Mouse (Mus musculus): Measurements from ENCODE around the gene Cntnap5c. TPM values are rescaled to one million over a fixed set of nuclear protein-coding genes. Genes with fewer than 3 reads are reported as not detected.

The Cntnap5c gene
- total and polyA plus RNA-seq, 3 experiments, result not detected

- peak; percentile 78 for DNase-seq (ENCODE audit: extremely low read depth)
- in situ Hi-C loops (cut with MboI; ENCODE audit: low pct_ligation_motif_present, low pct_unique_long_range_greater_than_20kb, low sequenced_read_pairs) (no loop called here), dilution Hi-C loops (cut with MboI; ENCODE audit: extremely low pct_ligation_motif_present, extremely low pct_unique_long_range_greater_than_20kb, low sequenced_read_pairs) (no loop called here)
- no peaks in the 10 kb centered on the region for H3K79me2 ChIP-seq (replicated peaks; ENCODE audit: control insufficient read depth, extremely low read depth, insufficient read depth, poor library complexity, severe bottlenecking)
- H3K36me3 ChIP-seq (replicated peaks in 1 of 2; ENCODE audit: control insufficient read depth in 1 of 2, insufficient read depth in 1 of 2, low read length in 1 of 2), result no peaks in the 10 kb centered on the region
- H3K4me3 ChIP-seq (replicated peaks in 1 of 3; ENCODE audit: low read depth in 2 of 3, low read length in 2 of 3, poor library complexity in 1 of 3), result no peak overlapping the region
- H3K4me2 ChIP-seq (ENCODE audit: insufficient read depth, low read depth, poor library complexity, severe bottlenecking), result no peak overlapping the region
- no peaks in the 10 kb centered on the region for H3K9me3 ChIP-seq (replicated peaks; ENCODE audit: low read length)
- no peak overlapping the region for H3K9ac ChIP-seq (ENCODE audit: insufficient read depth, low read depth)
- peaks cover 4 to 14% of the 10 kb centered on the region in 2 experiments; a peak in 3 of 4 replicates for H3K4me1 ChIP-seq (ENCODE audit: control insufficient read depth in 1 of 2, insufficient read depth in 2 of 2)
- no peak overlapping the region for H3K27ac ChIP-seq (ENCODE audit: insufficient read depth, low read depth)
- TF ChIP-seq BHLHE40 (IDR thresholded peaks at IDR 0.05; ENCODE audit: low read depth, low read length) (peak; percentile 63), POLR2A (IDR thresholded peaks at IDR 0.05; ENCODE audit: low read depth, low read length) (no peak), JUND (conservative IDR thresholded peaks at IDR 0.05; ENCODE audit: low read depth, low read length) (peak; percentile 85), MAX (IDR thresholded peaks at IDR 0.05; ENCODE audit: low read length) (no peak), EP300 (IDR thresholded peaks at IDR 0.05; ENCODE audit: low read length) (peak; percentile 88), ETS1 (conservative IDR thresholded peaks at IDR 0.05; ENCODE audit: low read depth, low read length) (peak; percentile 90), TBP (conservative IDR thresholded peaks at IDR 0.05; ENCODE audit: low read depth, low read length) (no peak), SIN3A (IDR thresholded peaks at IDR 0.05; ENCODE audit: low read length) (peak; percentile 38; the same call in 1 of the 2 replicates), RCOR1 (conservative IDR thresholded peaks at IDR 0.05; ENCODE audit: low read depth, low read length) (0 out of 2 replicates have a peak, but pooled peaks have one; percentile 28), MAFK (IDR thresholded peaks at IDR 0.05; ENCODE audit: insufficient replicate concordance, low read length) (0 out of 2 replicates have a peak, but pooled peaks have one; percentile 20), MXI1 (IDR thresholded peaks at IDR 0.05; ENCODE audit: low read depth, low read length) (no peak), MYC (IDR thresholded peaks at IDR 0.05; ENCODE audit: low read depth, low read length) (no peak), IRF4 (IDR thresholded peaks at IDR 0.05; ENCODE audit: low read depth, low read length) (peak; percentile 81), CHD1 (IDR thresholded peaks at IDR 0.05; ENCODE audit: low read depth, low read length) (no peak), JUN (IDR thresholded peaks at IDR 0.05; ENCODE audit: insufficient read depth, low read depth, low read length) (peak; percentile 86), NRF1 (IDR thresholded peaks at IDR 0.05; ENCODE audit: low read depth, low read length) (no peak), CHD2 (IDR thresholded peaks at IDR 0.05; ENCODE audit: low read length) (peak; percentile 56; the same call in 1 of the 2 replicates), ZNF384 (IDR thresholded peaks at IDR 0.05; ENCODE audit: low read depth, low read length) (no peak), ELF1 (IDR thresholded peaks at IDR 0.05; ENCODE audit: low read depth, low read length) (no peak), MEF2A (IDR thresholded peaks at IDR 0.05; ENCODE audit: borderline replicate concordance, low read depth, low read length) (peak; percentile 71; the same call in 1 of the 2 replicates), TCF12 (IDR thresholded peaks at IDR 0.05; ENCODE audit: low read depth, low read length) (peak; percentile 58; the same call in 1 of the 2 replicates)
- no peaks in the 10 kb centered on the region for H3K27me3 ChIP-seq (replicated peaks)
Observed at GRCm38 (mm10) chr17:57801180-57801579, 31.8 kb downstream of the Cntnap5c start.

Measured in CH12.LX (cell line).